Mouse (Mus musculus) thymus, postnatal 36 days (tissue): ENCODE measurements around the gene Sytl1.
A peak's percentile ranks its signal among the peaks of the same experiment; 100 is the strongest.

Experiments
- DNase-seq, 2 experiments: peaks; one replicate each; pipeline ENCODE4 v3.0.0; 2022; ENCODE audit warnings: mixed read lengths in 2 of 2

The Sytl1 gene

GRCm38 (mm10) chr4:133262882-133263281 is at the start of gene Sytl1:
Gene Sytl1 (minus strand): TSS chr4:133263113.
- DNase-seq, result peak; percentile 44 to 57

- peak; percentile 80 to 87 for DNase-seq
Observed at GRCm38 (mm10) chr4:133309948-133310347, 47.0 kb upstream of the Sytl1 start.

- DNase-seq, result peak; percentile 47 to 49
Observed at GRCm38 (mm10) chr4:133307331-133307730, 44.4 kb upstream of the Sytl1 start.

GRCm38 (mm10) chr4:133305825-133306224 is 42.9 kb upstream of the Sytl1 start:
- no peak for DNase-seq

- no peak for DNase-seq
Observed at GRCm38 (mm10) chr4:133304770-133305169, 41.9 kb upstream of the Sytl1 start.

- DNase-seq, result no peak
Observed at GRCm38 (mm10) chr4:133302668-133303067, 39.8 kb upstream of the Sytl1 start.

- DNase-seq, result peak; percentile 61 to 65
Observed at GRCm38 (mm10) chr4:133301802-133302201, 38.9 kb upstream of the Sytl1 start.

GRCm38 (mm10) chr4:133300421-133300820 is 37.5 kb upstream of the Sytl1 start:
- no peak for DNase-seq

- DNase-seq, result peak in 1 of 2 experiments; percentile 25
Observed at GRCm38 (mm10) chr4:133299701-133300100, 36.8 kb upstream of the Sytl1 start.

- DNase-seq, result peak; percentile 66 to 84
Observed at GRCm38 (mm10) chr4:133298516-133299365, 35.8 kb upstream of the Sytl1 start.

- peak; percentile 89 for DNase-seq
Observed at GRCm38 (mm10) chr4:133297801-133298238, 34.9 kb upstream of the Sytl1 start.

- DNase-seq, result no peak
Observed at GRCm38 (mm10) chr4:133297360-133297759, 34.4 kb upstream of the Sytl1 start.

GRCm38 (mm10) chr4:133294084-133294483 is 31.2 kb upstream of the Sytl1 start:
- DNase-seq, result peak in 1 of 2 experiments; percentile 27

GRCm38 (mm10) chr4:133292901-133293843 is 30.3 kb upstream of the Sytl1 start:
- peak; percentile 48 to 68 for DNase-seq

- no peak for DNase-seq
Observed at GRCm38 (mm10) chr4:133292405-133292804, 29.5 kb upstream of the Sytl1 start.

GRCm38 (mm10) chr4:133291255-133291654 is 28.3 kb upstream of the Sytl1 start:
- DNase-seq, result no peak

GRCm38 (mm10) chr4:133286476-133287077 is 23.7 kb upstream of the Sytl1 start:
- no peak for DNase-seq

GRCm38 (mm10) chr4:133285950-133286349 is 23.0 kb upstream of the Sytl1 start:
- no peak for DNase-seq

GRCm38 (mm10) chr4:133285299-133285698 is 22.4 kb upstream of the Sytl1 start:
- no peak for DNase-seq

GRCm38 (mm10) chr4:133282656-133283055 is 19.7 kb upstream of the Sytl1 start:
- DNase-seq, result no peak

GRCm38 (mm10) chr4:133281951-133282481 is 19.1 kb upstream of the Sytl1 start:
- DNase-seq, result no peak

- DNase-seq, result no peak
Observed at GRCm38 (mm10) chr4:133281513-133281912, 18.6 kb upstream of the Sytl1 start.

- DNase-seq, result no peak
Observed at GRCm38 (mm10) chr4:133278482-133278881, 15.6 kb upstream of the Sytl1 start.
